Mouse (Mus musculus) frontal cortex, adult (tissue): Measurements from ENCODE around the gene 4930562C15Rik.

ENCODE experiments used
- ATAC-seq: cut with Nextera tagmentation; 2 replicates; pipeline ENCODE4 v1.9.2; 2017; ENCODE audit warnings: mild to moderate bottlenecking, moderate library complexity, mixed read lengths; ENCODE audit not compliant: low TSS enrichment

4930562C15Rik gene

DNA sequence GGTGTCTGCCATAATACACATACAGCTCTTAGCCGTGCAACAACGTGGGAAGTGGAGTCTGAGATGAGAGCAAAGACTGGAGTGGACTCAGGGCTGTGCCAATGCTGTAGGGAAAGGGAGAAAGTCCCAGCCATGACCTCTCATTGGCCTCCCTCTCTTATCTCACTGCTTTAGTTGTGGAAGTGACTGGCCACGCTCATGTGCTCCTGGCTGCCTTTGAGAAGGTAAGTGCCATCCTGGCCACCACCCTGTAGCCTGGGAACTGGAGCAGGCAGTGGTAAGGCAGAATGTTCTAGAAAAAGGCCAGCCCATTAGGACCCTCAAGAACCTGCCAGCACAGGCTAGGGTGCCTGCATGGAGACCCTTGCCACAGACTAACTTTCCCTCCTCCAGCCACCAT, 80.7 kb downstream of the 4930562C15Rik start:
- ATAC-seq: no peak

DNA sequence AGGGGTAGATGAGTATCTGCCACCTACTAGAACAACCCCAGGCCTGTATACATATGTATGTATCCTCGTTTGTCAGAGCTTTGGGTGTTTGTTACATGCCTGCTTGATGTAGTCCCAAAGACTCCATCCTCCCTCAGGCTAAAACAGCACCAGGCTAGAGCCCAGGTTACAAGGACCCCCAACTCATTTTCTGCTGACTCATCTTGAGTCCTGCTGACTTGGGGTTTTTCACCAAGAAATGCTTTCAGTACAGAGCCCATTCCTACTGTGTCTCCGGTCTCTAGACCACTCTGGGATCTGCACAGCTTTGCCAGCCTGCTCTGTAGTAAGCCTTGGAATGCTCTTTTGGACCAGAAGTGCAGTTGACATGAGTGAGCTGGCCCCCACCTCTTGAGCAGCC, 81.4 kb downstream of the 4930562C15Rik start:
- no peak for ATAC-seq
